Mouse (Mus musculus) CH12.LX (cell line): ENCODE data around the gene Acads.

ENCODE experiments used
- BHLHE40 ChIP-seq: IDR thresholded peaks from 2 replicates; pipeline ENCODE4 v1.6.1; 2011; ENCODE audit warnings: mild to moderate bottlenecking, low read depth, low read length, improper control_type of control experiment
- CTCF ChIP-seq, 2 experiments: IDR thresholded peaks in 1 of 2; conservative IDR thresholded peaks in 1 of 2; 2 replicates each; pipeline ENCODE4 v1.5.1; 2011 to 2012; ENCODE audit warnings: low read depth in 2 of 2, low read length in 2 of 2, improper control_type of control experiment in 1 of 2, inconsistent platforms in 1 of 2, mild to moderate bottlenecking in 1 of 2, moderate library complexity in 1 of 2
- EP300 ChIP-seq: IDR thresholded peaks from 2 replicates; pipeline ENCODE4 v1.6.1; 2011; ENCODE audit warnings: low read length, improper control_type of control experiment
- JUN ChIP-seq: IDR thresholded peaks from 2 replicates; pipeline ENCODE4 v1.6.1; 2011; ENCODE audit warnings: low read depth, mild to moderate bottlenecking, low read length, improper control_type of control experiment, moderate library complexity; ENCODE audit not compliant: insufficient read depth
- MAFK ChIP-seq: IDR thresholded peaks from 2 replicates; pipeline ENCODE4 v1.6.1; 2011; ENCODE audit warnings: low read length, improper control_type of control experiment; ENCODE audit not compliant: insufficient replicate concordance
- MAX ChIP-seq: IDR thresholded peaks from 2 replicates; pipeline ENCODE4 v1.6.1; 2011; ENCODE audit warnings: low read length, improper control_type of control experiment
- MEF2A ChIP-seq: IDR thresholded peaks from 2 replicates; pipeline ENCODE4 v1.6.1; 2014; ENCODE audit warnings: low read depth, mild to moderate bottlenecking, inconsistent platforms, low read length, improper control_type of control experiment, borderline replicate concordance
- NELFE ChIP-seq: IDR thresholded peaks from 2 replicates; pipeline ENCODE4 v1.6.1; 2011; ENCODE audit warnings: low read depth, low read length, improper control_type of control experiment
- POLR2A ChIP-seq: IDR thresholded peaks from 2 replicates; pipeline ENCODE4 v1.6.1; 2011; ENCODE audit warnings: low read depth, mild to moderate bottlenecking, improper control_type of control experiment, low read length
- USF1 ChIP-seq: IDR thresholded peaks from 2 replicates; pipeline ENCODE4 v1.6.1; 2014; ENCODE audit warnings: low read depth, mild to moderate bottlenecking, inconsistent platforms, low read length, improper control_type of control experiment

GRCm38 (mm10) chr5:115151457-115151856 is 32.3 kb upstream of the Acads start:
- TF ChIP-seq BHLHE40 (no peak), CTCF (conservative IDR thresholded peaks at IDR 0.05 in 1 of 2, IDR thresholded peaks at IDR 0.05 in 1 of 2; ENCODE audit: low read depth in 2 of 2, low read length in 2 of 2) (no peak), JUN (no peak), EP300 (no peak), MAX (no peak), MAFK (no peak), USF1 (no peak), NELFE (no peak), POLR2A (no peak), MEF2A (no peak)
